Mouse (Mus musculus): ENCODE data around the gene Defb38.

- TF ChIP-seq POLR2A (IDR thresholded peaks at IDR 0.05; ENCODE audit: low read depth, low read length): no peak
- TF ChIP-seq CTCF (IDR thresholded peaks at IDR 0.05; ENCODE audit: extremely low read depth, insufficient read length, insufficient replicate concordance, low read depth, low read length): no peak
These were observed at the start of gene Defb38 for GRCm38 (mm10) chr8:19026466-19026865.

Measured in small intestine, adult 2 months (tissue).